Mouse (Mus musculus) liver (tissue): ENCODE measurements around the gene Spred1.

Source experiments
- DNase-seq: peaks from one replicate; pipeline ENCODE4 v3.0.0-alpha.2; 2020; ENCODE audit warnings: mixed read lengths

Spred1 gene

DNA sequence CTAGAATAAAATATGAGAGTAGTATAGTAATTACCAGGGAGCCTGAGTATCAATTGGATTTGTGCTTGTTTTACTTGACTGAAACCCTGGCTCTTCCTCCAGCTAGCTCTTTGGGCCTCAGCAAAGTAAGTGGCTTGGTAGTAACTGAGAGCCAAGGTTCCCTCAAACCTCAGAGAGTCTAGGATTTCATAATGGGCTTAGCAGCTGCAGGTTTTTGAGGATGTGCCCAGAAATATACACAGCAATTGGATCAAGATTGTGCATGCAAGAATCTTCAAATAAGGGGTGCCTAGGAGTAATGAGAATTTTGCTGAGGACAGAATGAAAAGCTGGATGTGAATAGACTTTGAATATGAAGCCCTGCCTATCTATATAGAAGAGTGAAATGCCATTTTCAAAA lies 69.7 kb downstream of the Spred1 start:
- no peak for DNase-seq

DNA sequence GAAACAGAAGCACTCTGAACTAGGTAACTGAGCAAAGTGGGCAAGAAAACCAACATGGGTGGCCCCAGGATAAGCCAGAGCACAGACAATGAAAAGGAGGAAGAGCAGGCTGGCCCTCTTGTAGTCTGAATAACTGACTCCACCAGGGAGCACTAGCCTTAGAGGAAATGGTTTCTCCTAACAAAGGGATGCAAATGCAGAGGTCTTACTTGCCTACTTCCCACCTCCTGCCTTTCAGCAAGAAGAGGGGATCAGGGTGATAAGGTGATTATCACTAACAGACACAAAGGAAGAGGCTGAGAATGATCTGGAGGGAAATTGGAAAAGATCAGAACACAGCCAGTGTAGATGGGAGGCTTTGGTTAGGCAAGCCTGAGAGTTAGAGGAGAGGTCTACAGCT lies 73.1 kb downstream of the Spred1 start:
- no peak for DNase-seq

DNA sequence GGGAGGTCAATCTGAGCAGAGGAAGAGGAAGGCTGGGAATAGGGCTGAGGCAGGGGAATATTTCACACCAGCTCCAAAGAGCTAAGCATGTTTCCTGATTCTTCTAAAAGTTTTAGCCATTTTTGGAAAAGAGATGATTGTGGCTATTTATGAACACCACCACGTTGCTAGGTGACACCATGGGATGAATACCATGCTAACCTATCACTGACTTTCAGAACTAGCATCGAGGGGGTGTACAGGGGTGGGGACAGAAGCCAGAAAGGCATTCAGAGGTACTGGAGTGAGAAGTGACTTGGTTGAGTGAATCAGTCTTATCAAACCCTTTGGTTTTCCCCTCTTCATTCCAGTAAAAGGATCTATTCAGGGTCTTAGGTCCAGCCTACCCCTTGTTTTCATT lies 74.0 kb downstream of the Spred1 start:
- DNase-seq = no peak

DNA sequence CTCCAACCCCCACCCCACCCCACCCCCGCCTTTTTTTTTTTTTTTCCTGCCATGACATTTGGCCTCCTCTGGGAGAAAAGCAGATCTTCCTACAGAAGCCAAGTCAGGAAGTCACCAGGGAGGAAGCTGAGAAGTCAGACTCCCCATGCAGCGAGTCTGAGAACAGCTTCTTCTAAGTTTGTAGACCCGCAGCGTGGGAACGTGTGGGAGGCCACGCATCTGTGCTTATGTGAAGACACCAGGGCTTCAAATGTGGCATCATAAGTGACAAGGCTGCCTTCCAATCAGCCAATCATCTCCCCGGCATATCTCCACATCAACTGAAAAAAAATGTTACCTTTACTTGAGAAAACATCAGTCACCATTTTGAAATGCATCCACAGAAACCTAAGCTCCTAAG lies 74.4 kb downstream of the Spred1 start:
- DNase-seq = no peak

DNA sequence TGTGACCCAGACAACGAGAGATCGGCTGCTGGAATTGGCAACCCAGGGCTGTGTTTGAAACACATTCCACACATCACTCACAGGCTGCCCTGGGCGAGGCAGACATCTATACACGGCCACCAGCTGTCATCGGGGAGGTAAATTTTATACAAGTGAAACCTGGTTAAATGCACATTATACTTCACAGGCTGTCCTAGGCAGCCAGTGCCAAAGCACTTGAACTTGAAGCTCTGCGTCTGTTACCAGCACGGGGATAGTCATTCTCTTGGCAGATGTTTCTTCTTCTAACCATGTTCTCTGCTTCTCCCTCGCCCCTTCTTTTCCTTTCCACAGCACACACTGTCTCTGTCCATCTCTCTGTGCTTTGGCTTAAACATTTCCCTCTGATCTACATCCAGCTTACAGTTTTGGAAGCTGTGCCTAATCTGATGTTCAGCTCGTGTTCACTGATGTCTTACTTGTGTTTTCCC lies 79.7 kb downstream of the Spred1 start:
- DNase-seq = no peak

DNA sequence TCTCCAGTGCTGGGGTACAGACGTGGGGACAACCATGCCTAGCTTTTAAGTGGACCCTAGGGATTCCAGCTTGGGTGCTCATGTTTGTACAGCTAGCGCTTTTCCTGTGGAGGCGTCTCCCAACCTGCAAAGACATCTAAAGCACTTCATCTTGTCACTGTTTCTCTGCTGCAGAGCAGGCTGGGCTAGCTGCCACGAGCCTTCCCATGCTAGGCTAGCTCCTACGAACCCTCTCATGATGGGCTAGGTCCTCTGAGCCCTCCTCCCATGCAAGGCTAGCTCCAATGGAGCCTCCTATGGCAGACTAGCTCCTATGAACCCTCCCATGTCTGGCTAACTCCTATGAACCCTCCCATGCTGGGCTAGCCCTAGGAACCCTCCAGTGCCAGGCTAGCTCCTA lies 82.2 kb downstream of the Spred1 start:
- no peak for DNase-seq

DNA sequence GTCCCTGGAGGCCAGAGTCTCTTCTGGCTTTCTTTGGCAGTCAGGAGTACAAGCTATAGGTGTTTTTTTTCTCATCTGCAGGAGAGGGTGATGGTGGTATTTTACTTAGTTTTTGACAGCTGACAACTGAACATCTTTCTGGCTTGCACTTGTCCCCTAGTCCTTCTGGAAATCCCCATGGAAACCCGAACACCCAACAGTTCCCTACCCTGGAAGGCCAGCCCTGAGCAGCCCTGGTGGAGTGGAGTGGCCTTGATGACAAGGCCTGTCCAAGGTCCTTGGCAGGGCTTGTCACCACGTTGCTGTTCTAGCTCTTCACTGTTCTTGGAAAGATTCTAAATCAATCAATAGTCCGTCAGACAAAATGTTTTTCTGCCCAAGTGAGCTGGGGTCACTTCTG lies 83.4 kb downstream of the Spred1 start:
- DNase-seq = no peak

DNA sequence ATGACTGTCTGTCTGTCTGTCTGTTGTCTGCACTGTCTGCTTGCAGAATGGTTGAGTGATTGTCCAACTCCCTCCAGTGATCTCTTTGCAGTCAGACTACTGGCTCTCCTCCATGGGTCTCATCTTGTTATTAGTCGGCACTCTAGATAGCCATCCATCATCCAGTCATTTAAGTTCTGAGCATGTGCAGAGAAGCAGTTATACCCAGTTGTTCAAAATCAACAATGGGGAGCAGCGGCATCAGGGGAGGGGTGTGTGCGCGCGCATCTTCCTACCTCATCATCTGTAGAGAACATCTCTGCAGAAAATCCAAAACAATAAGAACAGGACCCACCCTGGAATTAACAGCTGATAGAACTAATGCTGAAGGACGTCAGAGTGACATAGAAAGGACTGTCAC lies 83.9 kb downstream of the Spred1 start:
- no peak for DNase-seq

DNA sequence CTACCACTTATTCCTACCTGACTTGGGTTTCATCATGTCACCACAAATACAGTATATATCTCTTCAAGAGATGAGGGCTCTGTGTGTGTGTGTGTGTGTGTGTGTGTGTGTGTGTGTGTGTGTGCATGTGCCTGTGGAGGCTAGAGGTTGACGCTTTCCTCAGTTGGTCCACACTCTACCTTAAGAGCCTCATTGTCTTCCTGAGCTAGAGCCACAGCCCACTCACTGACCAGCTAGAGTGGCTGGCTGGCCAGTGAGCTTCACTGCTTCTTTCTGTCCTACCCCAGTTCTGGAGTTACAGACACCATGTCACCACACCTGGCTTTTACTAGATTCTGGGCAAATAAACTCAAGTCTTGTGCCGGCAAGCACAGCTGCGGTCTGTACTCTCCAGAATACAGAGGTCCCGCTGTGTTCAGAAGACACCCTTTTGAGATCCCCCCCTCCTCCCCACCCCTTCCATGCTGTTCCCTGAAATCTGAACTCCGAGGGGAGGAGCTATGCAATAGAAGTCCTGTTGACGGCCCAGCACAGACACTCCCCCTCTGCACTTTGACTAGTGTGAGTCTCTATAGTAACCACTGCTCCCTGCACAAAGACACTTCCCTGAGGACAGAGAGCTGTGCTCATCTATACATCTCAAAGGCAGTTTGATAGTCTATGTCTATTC lies 89.4 kb downstream of the Spred1 start:
- peak; percentile 35 for DNase-seq

DNA sequence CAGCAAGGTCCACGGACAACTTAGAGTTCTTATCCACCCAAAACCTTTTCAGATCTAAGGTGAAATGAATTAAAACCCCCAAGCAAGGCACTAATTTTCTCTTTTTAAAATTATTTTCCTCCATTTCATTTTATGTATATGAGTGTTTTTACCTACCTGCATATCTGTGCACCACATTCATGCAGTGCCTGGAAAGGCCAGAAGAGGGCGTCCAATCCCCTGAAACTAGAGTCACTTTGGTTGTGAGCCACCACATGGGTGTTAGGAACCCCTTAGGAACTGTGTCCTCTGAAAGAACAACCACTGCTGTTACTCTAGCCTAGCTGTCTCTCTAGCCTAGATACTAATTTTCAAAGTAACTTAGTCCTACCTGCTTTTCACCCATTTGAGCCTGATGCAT lies 95.0 kb downstream of the Spred1 start:
- no peak for DNase-seq

DNA sequence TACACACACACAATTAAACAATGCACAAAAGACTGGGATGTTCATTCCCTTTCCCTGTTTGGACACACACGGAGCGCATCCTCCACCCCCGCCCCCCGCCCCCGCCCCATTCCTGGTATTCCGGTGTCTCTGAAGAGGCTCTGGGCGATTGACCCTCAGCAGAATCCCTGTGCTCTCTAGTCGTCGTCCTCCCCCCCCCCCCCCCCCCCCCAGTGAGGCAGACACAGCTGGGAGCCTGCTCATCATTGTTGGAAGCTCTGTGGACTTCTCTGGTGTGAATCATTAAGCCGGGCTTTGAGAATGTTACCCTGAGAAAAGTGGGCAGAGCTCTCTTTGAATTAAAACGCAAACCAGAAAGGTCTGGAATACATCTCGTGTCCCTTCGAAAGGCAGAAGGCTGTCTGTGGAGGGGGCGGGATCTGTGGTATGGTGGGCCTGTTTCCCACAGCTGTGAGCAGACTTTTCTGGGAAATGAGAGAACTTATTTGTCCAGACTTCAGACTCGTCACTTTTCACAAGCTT lies 96.6 kb downstream of the Spred1 start:
- DNase-seq = no peak

DNA sequence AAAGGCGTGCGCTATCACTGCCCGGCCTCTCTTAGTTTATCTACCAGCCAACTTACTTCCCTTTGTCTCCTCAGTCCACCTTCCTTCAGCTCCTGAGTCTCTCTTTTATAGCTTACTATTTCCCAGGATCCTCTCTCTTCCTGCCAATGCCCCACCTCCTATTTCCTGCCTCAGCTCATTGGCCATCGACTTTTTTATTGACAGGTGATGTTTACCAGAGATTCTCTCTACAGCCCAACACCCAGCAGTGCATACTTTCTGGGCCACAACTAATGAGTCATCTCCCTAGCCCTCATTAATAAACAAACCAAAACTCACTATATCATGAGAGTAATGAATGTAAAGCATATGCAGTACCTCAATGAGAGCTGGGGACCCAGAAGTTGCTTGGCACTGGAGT lies 98.4 kb downstream of the Spred1 start:
- DNase-seq = no peak

DNA sequence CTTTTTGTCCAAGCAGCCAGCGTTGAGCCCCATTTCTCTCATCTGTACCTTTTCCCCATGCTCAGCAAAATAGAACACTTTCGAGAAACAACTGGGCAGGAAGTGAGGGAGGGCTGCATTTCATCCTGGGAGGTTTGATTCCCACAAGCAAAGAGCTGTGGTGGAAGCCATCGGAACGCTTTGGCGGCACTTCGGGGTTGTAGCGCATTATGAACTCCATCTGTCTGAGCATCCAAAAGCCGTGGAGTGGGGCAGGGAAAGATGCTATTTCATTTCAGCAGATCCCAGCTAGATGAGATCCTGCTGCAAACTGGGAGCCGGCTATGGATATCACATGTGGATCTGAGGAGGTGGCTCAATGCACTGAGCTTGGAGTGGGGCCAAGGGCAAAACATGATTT lies 101.5 kb downstream of the Spred1 start:
- no peak for DNase-seq

DNA sequence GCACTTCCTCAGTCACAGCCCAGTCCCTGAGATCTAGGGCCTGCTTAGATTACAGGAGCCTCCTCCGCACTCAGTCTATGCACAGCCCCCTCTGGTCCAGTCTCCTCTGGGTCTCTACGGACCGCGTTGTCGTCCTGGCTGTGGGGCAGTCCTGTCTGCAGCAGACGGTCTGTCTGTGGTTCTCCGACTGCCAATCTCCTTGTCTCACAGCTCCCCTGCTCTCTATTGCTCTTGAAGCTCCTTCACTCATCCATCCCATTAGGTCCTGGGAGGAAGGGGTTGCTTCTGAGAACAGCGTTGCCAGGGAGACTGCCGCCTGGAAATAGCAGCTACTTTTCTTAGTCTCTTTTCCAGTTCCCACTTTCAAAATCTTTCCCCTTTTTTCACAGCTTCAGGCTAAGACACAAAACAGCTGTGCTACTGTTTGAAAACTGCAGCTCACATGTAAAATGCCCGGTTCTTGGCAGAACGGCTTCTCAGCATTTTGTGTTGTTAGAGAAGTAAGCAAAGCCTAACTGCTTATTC lies 107.5 kb downstream of the Spred1 start:
- DNase-seq = no peak

DNA sequence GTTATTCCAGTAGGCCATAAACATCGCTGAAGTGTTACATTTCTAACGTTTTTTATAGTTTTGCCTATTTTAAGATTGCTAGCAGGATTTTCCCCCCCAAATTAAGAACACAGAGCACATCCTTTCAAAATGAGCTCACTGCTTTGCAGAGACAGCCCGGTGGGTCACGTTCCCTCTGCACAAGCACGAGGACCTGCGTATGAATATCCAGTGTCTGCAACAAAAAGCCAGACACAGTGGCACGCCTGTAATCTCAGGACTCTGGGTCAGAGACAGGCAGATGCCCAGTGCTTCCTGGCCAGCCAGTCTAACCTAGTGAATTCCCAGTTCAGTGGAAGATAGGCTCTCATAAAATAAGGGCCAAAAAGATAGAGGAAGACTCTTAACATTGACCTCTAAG lies 109.1 kb downstream of the Spred1 start:
- DNase-seq = no peak

DNA sequence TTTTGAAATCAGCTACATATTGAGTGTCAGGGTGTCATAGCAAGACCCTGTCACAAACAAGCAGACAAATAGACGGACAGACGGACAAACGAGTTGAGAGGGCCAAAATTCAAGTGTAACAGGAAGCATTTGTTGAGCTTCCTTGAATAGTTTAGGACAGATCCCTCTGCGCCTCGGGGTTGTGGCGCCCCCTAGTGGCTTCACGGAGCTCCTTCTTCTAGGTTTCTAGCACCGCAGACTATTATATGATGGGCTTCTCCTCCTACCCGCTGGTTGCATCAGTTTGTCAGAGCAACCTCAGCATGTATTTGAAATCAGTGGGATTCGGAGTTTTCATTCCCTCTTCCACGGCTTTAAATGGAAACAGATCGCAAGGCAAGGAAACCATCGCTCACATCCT lies 110.1 kb downstream of the Spred1 start:
- peak; percentile 80 for DNase-seq
